Mouse (Mus musculus) bone marrow macrophage, adult 2 months (primary cell): ENCODE measurements around the gene Igfbp5. TPM values are rescaled to one million over a fixed set of nuclear protein-coding genes. Genes with fewer than 3 reads are reported as not detected.

Experiments used
- H3K27ac ChIP-seq: 2 replicates; pipeline ENCODE4 v1.5.1; 2012; ENCODE audit warnings: low read depth, low read length; ENCODE audit not compliant: insufficient read depth
- H3K4me1 ChIP-seq: 2 replicates; pipeline ENCODE4 v1.6.1; 2012; ENCODE audit warnings: low read length; ENCODE audit not compliant: control insufficient read depth, insufficient read depth
- H3K4me3 ChIP-seq: 2 replicates; pipeline ENCODE4 v1.5.1; 2012; ENCODE audit warnings: mild to moderate bottlenecking, low read length, moderate library complexity; ENCODE audit not compliant: insufficient read depth
- CTCF ChIP-seq: IDR thresholded peaks from 2 replicates; pipeline ENCODE4 v1.5.1; 2012; ENCODE audit warnings: low read depth, mild to moderate bottlenecking, low read length, moderate library complexity
- POLR2A ChIP-seq: IDR thresholded peaks from 2 replicates; pipeline ENCODE4 v1.6.1; 2012; ENCODE audit warnings: mild to moderate bottlenecking, low read depth, low read length, borderline replicate concordance
- polyA plus RNA-seq: library from polyadenylated mRNA; stranded (reverse); fragments of >200 nt; gene quantifications from 2 replicates; pipeline ENCODE4 v1.2.4, GENCODE M21; 2012; ENCODE audit not compliant: missing spikeins, insufficient read depth, insufficient read length

Gene Igfbp5
- 0.12 and 0.31 TPM in 2 replicates for polyA plus RNA-seq

- peak; percentile 22; the same call in 1 of the 2 replicates for TF ChIP-seq CTCF
- no peak for TF ChIP-seq POLR2A
- no peak within 1 kb of the TSS for H3K4me3 ChIP-seq
- H3K27ac ChIP-seq: no peak within 1 kb of the TSS
These were observed at the start of gene Igfbp5 for GRCm38 (mm10) chr1:72874287-72875211. Igfbp5 (minus strand) TSS chr1:72874884.

GRCm38 (mm10) chr1:72914815-72915214, 40.1 kb upstream of the Igfbp5 start:
- Histone ChIP-seq H3K27ac (no peak overlapping the region), H3K4me1 (no peaks in the 10 kb centered on the region), H3K4me3 (no peak overlapping the region)
- TF ChIP-seq CTCF (no peak), POLR2A (no peak)

More at GRCm38 (mm10) chr1:72874287-72875211, at the start of gene Igfbp5:
- H3K4me1 ChIP-seq: 0 out of 2 replicates have a peak, but pooled peaks cover 5% of the 10 kb centered on the region

- no peaks in the 10 kb centered on the region for H3K4me1 ChIP-seq
- TF ChIP-seq POLR2A (no peak), CTCF (no peak)
- no peak overlapping the region for H3K27ac ChIP-seq
- H3K4me3 ChIP-seq: no peak overlapping the region
These were observed 38.4 kb upstream of the Igfbp5 start for GRCm38 (mm10) chr1:72913073-72913472.

- Histone ChIP-seq H3K4me1 (no peaks in the 10 kb centered on the region), H3K4me3 (no peak overlapping the region), H3K27ac (no peak overlapping the region)
- no peak for TF ChIP-seq POLR2A
- no peak for TF ChIP-seq CTCF
These were observed 21.1 kb upstream of the Igfbp5 start for GRCm38 (mm10) chr1:72895821-72896220.

- no peak for TF ChIP-seq POLR2A
- no peak for TF ChIP-seq CTCF
- Histone ChIP-seq H3K4me3 (no peak overlapping the region), H3K27ac (no peak overlapping the region), H3K4me1 (no peaks in the 10 kb centered on the region)
These were observed 13.2 kb upstream of the Igfbp5 start for GRCm38 (mm10) chr1:72887910-72888309.

GRCm38 (mm10) chr1:72885819-72886169, 11.1 kb upstream of the Igfbp5 start:
- no peaks in the 10 kb centered on the region for H3K4me1 ChIP-seq
- no peak overlapping the region for H3K27ac ChIP-seq
- no peak overlapping the region for H3K4me3 ChIP-seq
- TF ChIP-seq POLR2A (no peak), CTCF (no peak)

GRCm38 (mm10) chr1:72885111-72885818, 10.6 kb upstream of the Igfbp5 start:
- no peaks in the 10 kb centered on the region for H3K4me1 ChIP-seq
- no peak overlapping the region for H3K4me3 ChIP-seq
- no peak overlapping the region for H3K27ac ChIP-seq

GRCm38 (mm10) chr1:72879319-72879634, 4.6 kb upstream of the Igfbp5 start:
- H3K4me3 ChIP-seq: no peak overlapping the region

More at GRCm38 (mm10) chr1:72885111-72885818, 10.6 kb upstream of the Igfbp5 start:
- TF ChIP-seq POLR2A (no peak), CTCF (no peak)

GRCm38 (mm10) chr1:72878473-72879318, 4.0 kb upstream of the Igfbp5 start:
- TF ChIP-seq POLR2A (no peak), CTCF (no peak)
- H3K4me3 ChIP-seq: no peak overlapping the region
- no peaks in the 10 kb centered on the region for H3K4me1 ChIP-seq
- H3K27ac ChIP-seq: no peak overlapping the region

More at GRCm38 (mm10) chr1:72879319-72879634, 4.6 kb upstream of the Igfbp5 start:
- TF ChIP-seq POLR2A: no peak
- TF ChIP-seq CTCF: no peak
- Histone ChIP-seq H3K4me1 (no peaks in the 10 kb centered on the region), H3K27ac (no peak overlapping the region)
